Mouse (Mus musculus): ENCODE data around the gene Cfap298. TPM values are rescaled to one million over a fixed set of nuclear protein-coding genes. Genes with fewer than 3 reads are reported as not detected.
A peak's percentile ranks its signal among the peaks of the same experiment; 100 is the strongest.

Gene Cfap298
- total RNA-seq (2021) = 10 to 100 TPM; 27.5 to 37.6 TPM
- long read RNA-seq, experiment 1, transcript Cfap298-201 (7 exons, 1,430 nt) = major isoform, 20 of 22 reads
- long read RNA-seq, experiment 1, partial matches to known transcripts = 1 of 22 reads
- long read RNA-seq, experiment 1, other reads (novel, unspliced or antisense) = 1 of 22 reads
- long read RNA-seq, experiment 2, transcript Cfap298-201 (7 exons, 1,430 nt) = major isoform, 44 of 46 reads
- long read RNA-seq, experiment 2, partial matches to known transcripts = 1 of 46 reads
- long read RNA-seq, experiment 2, other reads (novel, unspliced or antisense) = 0 of 46 reads

- peak; percentile 90 to 93 for DNase-seq (ENCODE audit: low spot score in 2 of 2)
These were observed at the start of gene Cfap298 for GRCm38 (mm10) chr16:90934687-90935328. Gene Cfap298 (minus strand): TSS chr16:90935114.

- no peak for DNase-seq (ENCODE audit: low spot score in 2 of 2)
These were observed 36.1 kb upstream of the Cfap298 start for GRCm38 (mm10) chr16:90971004-90971403.

- no peak for DNase-seq (ENCODE audit: low spot score in 2 of 2)
These were observed 31.3 kb upstream of the Cfap298 start for GRCm38 (mm10) chr16:90966241-90966640.

- DNase-seq (ENCODE audit: low spot score in 2 of 2) = no peak
These were observed 29.4 kb upstream of the Cfap298 start for GRCm38 (mm10) chr16:90964302-90964701.

GRCm38 (mm10) chr16:90963866-90964265 lies 29.0 kb upstream of the Cfap298 start:
- no peak for DNase-seq (ENCODE audit: low spot score in 2 of 2)

- DNase-seq (ENCODE audit: low spot score in 2 of 2) = no peak
These were observed 28.3 kb upstream of the Cfap298 start for GRCm38 (mm10) chr16:90963231-90963630.

- no peak for DNase-seq (ENCODE audit: low spot score in 2 of 2)
These were observed 23.6 kb upstream of the Cfap298 start for GRCm38 (mm10) chr16:90958301-90959085.

- DNase-seq (ENCODE audit: low spot score in 2 of 2) = no peak
These were observed 20.6 kb upstream of the Cfap298 start for GRCm38 (mm10) chr16:90955494-90955893.

- no peak for DNase-seq (ENCODE audit: low spot score in 2 of 2)
These were observed 18.9 kb upstream of the Cfap298 start for GRCm38 (mm10) chr16:90953770-90954169.

- DNase-seq (ENCODE audit: low spot score in 2 of 2) = no peak
These were observed 18.2 kb upstream of the Cfap298 start for GRCm38 (mm10) chr16:90953147-90953546.

- DNase-seq (ENCODE audit: low spot score in 2 of 2) = no peak
These were observed 15.5 kb upstream of the Cfap298 start for GRCm38 (mm10) chr16:90950354-90950963.

- no peak for DNase-seq (ENCODE audit: low spot score in 2 of 2)
These were observed 12.1 kb upstream of the Cfap298 start for GRCm38 (mm10) chr16:90946977-90947376.

GRCm38 (mm10) chr16:90941246-90941645 lies 6.3 kb upstream of the Cfap298 start:
- no peak for DNase-seq (ENCODE audit: low spot score in 2 of 2)

- peak; percentile 58 to 62 for DNase-seq (ENCODE audit: low spot score in 2 of 2)
These were observed 674 bp downstream of the Cfap298 start for GRCm38 (mm10) chr16:90934193-90934686.

- DNase-seq (ENCODE audit: low spot score in 2 of 2) = no peak
These were observed 1.3 kb downstream of the Cfap298 start for GRCm38 (mm10) chr16:90933534-90934176.

GRCm38 (mm10) chr16:90927446-90927845 lies 7.5 kb downstream of the Cfap298 start:
- no peak for DNase-seq (ENCODE audit: low spot score in 2 of 2)

- DNase-seq (ENCODE audit: low spot score in 2 of 2) = peak; percentile 72 to 73
These were observed 9.5 kb downstream of the Cfap298 start for GRCm38 (mm10) chr16:90925461-90925860.

- DNase-seq (ENCODE audit: low spot score in 2 of 2) = peak; percentile 57 to 65
These were observed 10.1 kb downstream of the Cfap298 start for GRCm38 (mm10) chr16:90924606-90925370.

GRCm38 (mm10) chr16:90921471-90922159 lies 13.3 kb downstream of the Cfap298 start:
- no peak for DNase-seq (ENCODE audit: low spot score in 2 of 2)

Data from adrenal gland, adult 18-20 months (tissue).